Mouse (Mus musculus) liver, postnatal 0 days (tissue): Measurements from ENCODE around the gene Rnf145. TPM values are rescaled to one million over a fixed set of nuclear protein-coding genes. Genes with fewer than 3 reads are reported as not detected.

Experiments used
- ATAC-seq: fragments of 200-750 bp; cut with Nextera tagmentation; 2 replicates; pipeline ENCODE4 v1.8.0; 2017; ENCODE audit warnings: mild to moderate bottlenecking, moderate library complexity
- DNase-seq: peaks from one replicate; pipeline ENCODE4 v3.0.0-alpha.2; 2016
- H3K27ac ChIP-seq: fragments of 300-500 bp; sonication (generic); 2 replicates; pipeline ENCODE4 v1.5.1; 2014; ENCODE audit warnings: antibody characterized with exemption, moderate library complexity, mild to moderate bottlenecking, low read depth
- H3K27me3 ChIP-seq: fragments of 300-500 bp; sonication (generic); 2 replicates; pipeline ENCODE4 v1.6.1; 2014; ENCODE audit warnings: low read length, control low read depth, mixed read lengths; ENCODE audit not compliant: insufficient read depth
- H3K36me3 ChIP-seq: fragments of 300-500 bp; sonication (generic); replicated peaks from 2 replicates; pipeline ENCODE4 v1.6.1; 2014; ENCODE audit warnings: mild to moderate bottlenecking, control low read depth, low read length, moderate library complexity, mixed read lengths; ENCODE audit not compliant: insufficient read depth
- H3K4me1 ChIP-seq: fragments of 300-500 bp; sonication (generic); 2 replicates; pipeline ENCODE4 v1.6.1; 2014; ENCODE audit warnings: antibody characterized with exemption, mild to moderate bottlenecking, control low read depth; ENCODE audit not compliant: insufficient read depth
- H3K4me2 ChIP-seq: fragments of 300-500 bp; sonication (generic); 2 replicates; pipeline ENCODE4 v1.6.1; 2014; ENCODE audit warnings: low read depth, mild to moderate bottlenecking, low read length, moderate library complexity, mixed read lengths
- H3K4me3 ChIP-seq: fragments of 300-500 bp; sonication (generic); 2 replicates; pipeline ENCODE4 v1.5.1; 2014; ENCODE audit warnings: low read depth, low read length
- H3K9ac ChIP-seq: fragments of 300-500 bp; sonication (generic); replicated peaks from 2 replicates; pipeline ENCODE4 v1.6.1; 2014; ENCODE audit warnings: mild to moderate bottlenecking, moderate library complexity
- H3K9me3 ChIP-seq: fragments of 300-500 bp; sonication (generic); 2 replicates; pipeline ENCODE4 v1.6.1; 2016; ENCODE audit warnings: mild to moderate bottlenecking, control low read depth, low read length, mixed read lengths
- CTCF ChIP-seq: sonication (generic); IDR thresholded peaks from 2 replicates; pipeline ENCODE4 v1.5.1; 2016; ENCODE audit warnings: antibody characterized with exemption, low read depth
- EP300 ChIP-seq: IDR thresholded peaks from 2 replicates; pipeline ENCODE4 v1.6.1; 2016; ENCODE audit warnings: antibody characterized with exemption, low read depth, mild to moderate bottlenecking
- WGBS: fragments of 180-500 bp; shearing (Covaris S2); extraction: QIAGEN DNeasy Blood & Tissue Kit; methylation state at CpG from one replicate; pipeline ENCODE4 v1.1.7; 2014; ENCODE audit not compliant: insufficient replicate concordance; 5-methylcytosine and 5-hydroxymethylcytosine counted together
- polyA plus RNA-seq: library from polyadenylated mRNA; unstranded; fragments of >200 nt; fragmentation: Nextera tagmentation; extraction: Ambion mirVana; gene quantifications from 2 replicates; pipeline ENCODE4 v1.2.1, GENCODE M21; 2015

The Rnf145 gene
- polyA plus RNA-seq, 1 experiment from 2014 or later = 31.9 TPM

DNA sequence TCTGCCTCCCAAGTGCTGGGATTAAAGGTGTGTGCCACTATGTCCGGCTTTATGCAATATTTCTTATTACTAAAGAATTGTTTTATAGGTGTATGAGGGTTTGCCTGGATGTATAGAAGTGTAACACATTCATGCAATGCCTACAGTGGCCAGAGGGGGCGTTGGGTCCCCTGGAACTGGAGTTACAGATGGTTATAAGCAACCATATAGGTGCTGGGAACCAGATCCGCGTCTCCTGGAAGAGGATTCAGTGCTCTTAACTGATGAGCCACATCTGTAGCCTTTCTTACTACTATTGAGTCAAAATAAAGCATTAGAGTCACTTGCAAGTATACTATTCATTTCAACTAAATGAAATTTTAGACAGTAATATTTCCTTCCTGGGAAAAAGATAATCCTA, 7.0 kb downstream of the Rnf145 start:
- no peak for DNase-seq
- Histone ChIP-seq H3K4me1 (peaks cover 42% of the 10 kb centered on the region), H3K27me3 (no peaks in the 10 kb centered on the region), H3K9ac (no peak overlapping the region), H3K4me2 (no peak overlapping the region), H3K4me3 (no peak overlapping the region), H3K27ac (no peak overlapping the region), H3K9me3 (no peaks in the 10 kb centered on the region), H3K36me3 (peaks cover 66% of the 10 kb centered on the region)
- TF ChIP-seq EP300 (no peak), CTCF (peak; percentile 42)
- WGBS = 81% methylated on average over 4 of the region's 4 CpGs
- no peak for ATAC-seq

DNA sequence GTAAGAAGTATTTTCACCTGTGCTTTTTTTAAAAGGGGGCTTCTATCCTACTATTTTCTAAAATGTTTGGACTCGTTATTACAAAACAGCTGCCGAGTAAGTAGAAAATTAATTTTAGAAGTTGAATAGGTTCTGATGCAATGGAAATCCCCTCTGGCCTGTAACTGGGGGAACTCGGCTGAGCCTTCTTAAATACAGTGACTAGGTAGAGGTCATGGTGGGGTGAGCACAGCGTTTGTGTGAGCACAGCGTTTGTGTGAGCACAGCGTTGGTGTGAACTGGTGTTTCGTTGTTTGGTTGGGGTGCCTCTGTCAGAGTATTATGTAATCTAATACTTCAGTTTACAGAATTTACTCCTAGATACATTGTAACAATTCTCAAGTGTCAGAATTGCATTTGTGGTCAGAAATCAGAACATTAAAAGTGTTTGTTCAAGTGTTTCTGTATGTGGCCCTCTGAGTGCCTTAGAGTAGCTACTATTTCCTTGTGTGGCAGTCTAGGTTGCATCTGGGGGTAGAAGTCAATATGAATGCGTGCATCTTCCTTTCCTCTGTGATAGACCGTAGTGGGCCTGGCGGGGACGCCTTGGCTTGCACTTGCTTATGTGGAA, 8.0 kb downstream of the Rnf145 start:
- WGBS = 84% methylated on average over 11 of the region's 11 CpGs
- Histone ChIP-seq H3K36me3 (peaks cover 75% of the 10 kb centered on the region), H3K9ac (no peak overlapping the region), H3K9me3 (no peaks in the 10 kb centered on the region), H3K4me2 (no peak overlapping the region), H3K4me3 (no peak overlapping the region), H3K4me1 (peaks cover 39% of the 10 kb centered on the region), H3K27ac (no peak overlapping the region), H3K27me3 (no peaks in the 10 kb centered on the region)
- ATAC-seq (no peak), DNase-seq (no peak)
- TF ChIP-seq CTCF (no peak), EP300 (no peak)

DNA sequence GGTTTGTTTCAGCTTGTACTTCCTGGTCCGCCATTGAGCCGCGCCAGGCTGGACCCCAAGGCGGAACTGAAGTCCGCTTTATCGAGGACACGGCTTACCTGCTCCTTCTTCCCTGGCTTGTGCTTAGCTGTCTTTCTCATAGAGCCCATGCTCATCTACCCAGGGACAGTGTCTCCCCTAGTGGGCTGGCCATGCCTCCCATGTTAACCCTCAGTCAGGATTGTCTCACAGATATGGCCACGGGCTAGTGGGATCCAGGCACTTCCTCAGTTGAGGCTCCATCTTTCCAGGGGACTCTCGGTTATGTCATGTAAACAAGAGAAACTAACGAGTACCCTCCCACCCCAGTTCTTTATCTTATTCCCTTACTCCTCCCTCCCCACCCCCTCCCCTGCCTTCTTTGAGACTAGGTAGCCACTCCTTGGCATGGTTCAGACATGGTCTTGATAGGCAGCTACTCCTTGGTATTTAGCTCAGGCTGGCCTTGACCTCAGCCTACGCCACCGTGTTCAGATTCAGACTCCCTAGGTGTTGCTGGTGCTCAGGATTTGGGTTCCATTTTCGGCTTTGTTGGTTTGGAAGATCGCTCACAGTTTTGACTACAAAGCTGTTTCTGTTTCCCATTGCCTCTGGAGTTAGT, 9.9 kb downstream of the Rnf145 start:
- Histone ChIP-seq H3K4me3 (peak overlapping the region; percentile 34), H3K9ac (peak overlapping the region; percentile 41; the same call in 1 of the 2 replicates), H3K27ac (peak overlapping the region; percentile 72), H3K4me2 (peak overlapping the region; percentile 70), H3K4me1 (peaks cover 35% of the 10 kb centered on the region), H3K36me3 (peaks cover 86% of the 10 kb centered on the region), H3K27me3 (no peaks in the 10 kb centered on the region), H3K9me3 (no peaks in the 10 kb centered on the region)
- 71% methylated on average over 14 of the region's 14 CpGs for WGBS
- DNase-seq (no peak), ATAC-seq (peak; percentile 51)
- peak; percentile 22; the same call in 1 of the 2 replicates for TF ChIP-seq CTCF
- no peak for TF ChIP-seq EP300

DNA sequence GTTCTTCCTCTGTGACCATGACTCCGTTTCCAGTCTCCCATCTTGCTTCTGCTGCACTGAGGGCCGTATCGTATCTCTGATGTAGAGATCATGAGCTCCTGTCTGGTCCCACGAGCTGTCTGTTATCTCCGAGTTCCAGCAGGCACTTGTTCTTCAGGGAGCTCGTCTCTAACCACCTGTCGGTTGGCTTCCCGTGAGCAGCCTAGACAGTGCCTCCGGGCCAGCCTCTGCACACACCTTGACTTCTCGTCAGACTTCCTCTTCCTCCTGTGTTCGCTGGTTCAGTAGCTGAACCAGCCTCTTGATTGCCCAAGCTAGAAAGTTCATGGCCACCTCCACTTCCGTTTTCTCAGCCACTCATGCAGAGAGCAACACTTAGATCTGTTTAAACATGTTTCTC, 10.4 kb downstream of the Rnf145 start:
- ATAC-seq = peak; percentile 93
- H3K4me3 ChIP-seq = peak overlapping the region; percentile 34
- DNase-seq = peak; percentile 65
- peak overlapping the region; percentile 70 for H3K4me2 ChIP-seq
- WGBS = 31% methylated on average over 12 of the region's 12 CpGs
- peak overlapping the region; percentile 72 for H3K27ac ChIP-seq
- no peaks in the 10 kb centered on the region for H3K27me3 ChIP-seq
- H3K9ac ChIP-seq = 0 out of 2 replicates have a peak overlapping the region, but pooled peaks have one; percentile 32
- H3K9me3 ChIP-seq = no peaks in the 10 kb centered on the region
- TF ChIP-seq CTCF = 0 out of 2 replicates have a peak, but pooled peaks have one; percentile 20
- TF ChIP-seq EP300 = peak; percentile 91
- peaks cover 30% of the 10 kb centered on the region for H3K4me1 ChIP-seq
- H3K36me3 ChIP-seq = peaks cover 86% of the 10 kb centered on the region

DNA sequence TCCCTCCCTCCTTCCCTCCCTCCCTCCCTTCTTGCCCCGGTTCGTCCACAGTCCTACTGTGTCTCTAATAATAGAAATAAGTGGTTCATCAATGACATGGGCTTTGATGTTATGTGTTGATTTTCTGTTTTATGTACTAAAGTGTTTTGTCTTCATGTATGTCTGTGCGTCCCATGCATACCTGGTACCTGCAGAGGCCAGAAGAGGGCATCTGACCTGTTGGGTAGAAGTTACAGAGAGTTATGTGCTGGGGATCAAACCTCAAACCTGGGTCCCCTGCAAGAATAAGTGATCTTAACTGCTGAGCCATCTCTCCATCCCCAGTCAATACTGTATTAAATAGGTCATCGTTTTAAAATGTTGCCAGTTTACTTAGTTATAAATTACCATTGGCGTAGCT, 11.0 kb downstream of the Rnf145 start:
- Histone ChIP-seq H3K36me3 (peaks cover 87% of the 10 kb centered on the region), H3K4me3 (peak overlapping the region; percentile 34; the same call in 1 of the 2 replicates), H3K27ac (peak overlapping the region; percentile 72), H3K4me1 (peaks cover 30% of the 10 kb centered on the region), H3K4me2 (peak overlapping the region; percentile 70), H3K27me3 (no peaks in the 10 kb centered on the region), H3K9me3 (no peaks in the 10 kb centered on the region), H3K9ac (no peak overlapping the region)
- TF ChIP-seq CTCF = peak; percentile 45
- no peak for TF ChIP-seq EP300
- 76% methylated on average over 5 of the region's 5 CpGs for WGBS
- DNase-seq = no peak
- ATAC-seq = peak; percentile 9; the same call in 1 of the 2 replicates

DNA sequence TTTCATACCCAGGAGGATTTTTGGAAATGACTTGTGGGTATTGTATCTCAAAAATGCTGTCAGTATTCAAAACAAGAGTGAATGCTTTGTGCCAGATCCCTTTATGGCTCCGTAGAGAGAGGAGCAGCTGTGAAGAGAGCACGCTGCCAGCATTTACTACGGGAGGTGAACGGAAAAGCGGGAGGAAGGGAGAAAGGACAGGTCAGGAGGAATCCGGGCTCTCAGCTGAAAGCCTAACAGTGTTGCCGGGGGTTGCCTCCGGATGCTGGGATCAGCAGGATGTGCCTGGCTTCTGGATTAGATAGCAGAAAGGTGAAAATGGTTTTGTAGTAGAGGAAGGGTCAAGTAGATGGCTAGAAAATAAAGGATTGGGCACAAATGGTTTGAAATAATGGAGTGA, 11.6 kb downstream of the Rnf145 start:
- no peaks in the 10 kb centered on the region for H3K27me3 ChIP-seq
- H3K36me3 ChIP-seq = peaks cover 87% of the 10 kb centered on the region
- DNase-seq (no peak), ATAC-seq (no peak)
- H3K4me3 ChIP-seq = no peak overlapping the region
- H3K27ac ChIP-seq = no peak overlapping the region
- no peak overlapping the region for H3K4me2 ChIP-seq
- no peak overlapping the region for H3K9ac ChIP-seq
- no peaks in the 10 kb centered on the region for H3K9me3 ChIP-seq
- H3K4me1 ChIP-seq = peaks cover 30% of the 10 kb centered on the region
- WGBS = 92% methylated on average over 8 of the region's 8 CpGs
- no peak for TF ChIP-seq CTCF
- no peak for TF ChIP-seq EP300
